ENCODE assay signal across 8 mouse cellular contexts in genomic region chr2:146855599-146856039, GRCm38 (mm10). TPM values are rescaled to one million over a fixed set of nuclear protein-coding genes. Genes with fewer than 3 reads are reported as not detected.
A peak's percentile ranks its signal among the peaks of the same experiment; 100 is the strongest.
DNase-seq lines count a peak whose midpoint lies in the region; ATAC-seq lines count a peak whose summit lies in the region.

Gene Kiz (plus strand): TSS chr2:146855864.

- no peaks in the 10 kb centered on the region for H3K4me1 ChIP-seq in intestine, embryonic 16.5 days (ENCODE audit: control insufficient read depth, insufficient read depth, low read length)

- DNase-seq in adrenal gland, adult 8-10 months = peak; percentile 92
- DNase-seq in embryo, embryonic 11.5 days (ENCODE audit: low read depth, low spot score) = peak; percentile 90
- peak; percentile 86 to 91 for DNase-seq in gastrocnemius, postnatal 36 days
- peak; percentile 89 to 92 for DNase-seq in left cerebral cortex, postnatal 25 days (ENCODE audit: low spot score in 2 of 2)
- DNase-seq in mesoderm, embryonic 11.5 days (ENCODE audit: low read depth, low spot score) = peak; percentile 94
- DNase-seq in right cerebral cortex, postnatal 25 days = peak; percentile 90
- DNase-seq in urinary bladder, postnatal 36 days (ENCODE audit: low spot score in 2 of 2) = peak; percentile 92 to 94

- ATAC-seq in intestine, embryonic 16.5 days = peak; percentile 100

- no peaks in the 10 kb centered on the region for H3K36me3 ChIP-seq in intestine, embryonic 16.5 days (ENCODE audit: control insufficient read depth, insufficient read depth, low read length)

- intact Hi-C loops in gastrocnemius, postnatal 36 days (cut with DNase I) = no loop called here
- intact Hi-C loops in left cerebral cortex, postnatal 25 days (cut with DNase I) = loop anchor here (10.0 kb wide), 1 partner anchor 221 kb away; no protein-coding TSS in a partner anchor

- H3K4me2 ChIP-seq in intestine, embryonic 16.5 days (ENCODE audit: low read depth, low read length) = peak within 1 kb of the TSS; percentile 73

- peak within 1 kb of the TSS; percentile 63 for H3K27ac ChIP-seq in intestine, embryonic 16.5 days (ENCODE audit: low read length)

- no peaks in the 10 kb centered on the region for H3K9me3 ChIP-seq in intestine, embryonic 16.5 days (ENCODE audit: control insufficient read depth, low read length)

- WGBS in intestine, embryonic 16.5 days = under 1% methylated on average over 30 of the region's 32 CpGs

- peak within 1 kb of the TSS; percentile 88 for H3K4me3 ChIP-seq in intestine, embryonic 16.5 days (ENCODE audit: low read length)

- H3K9ac ChIP-seq in intestine, embryonic 16.5 days (ENCODE audit: low read depth, low read length) = peak within 1 kb of the TSS; percentile 86

- H3K27me3 ChIP-seq in intestine, embryonic 16.5 days (replicated peaks; ENCODE audit: control insufficient read depth, insufficient read depth, low read length) = no peaks in the 10 kb centered on the region

RNA-seq across cellular contexts. Expression of gene Kiz, which starts in this region (rescaled TPM):
- total RNA-seq in adrenal gland, adult 8-10 months (2022) = 10 to 100 TPM; 39.3 to 55.2 (median 50.1) TPM
- total RNA-seq in gastrocnemius, postnatal 36 days (2021) = 10 to 100 TPM; 34.8 to 51.8 TPM
- 18.3 and 20.7 TPM in 2 replicates for polyA plus RNA-seq in intestine, embryonic 16.5 days (2015; fragmentation: Nextera tagmentation; extraction: Ambion mirVana)
- 10 to 100 TPM; 13.8 to 19.3 TPM for total RNA-seq in left cerebral cortex, postnatal 25 days (2021)

Comparison
In these comparisons a context has a peak if more than half of its experiments do, and no peak if none do; other contexts are left out.
1. Peak in every context shown above with its lines: DNase-seq, ATAC-seq, H3K4me3 ChIP-seq and H3K27ac ChIP-seq.